Mouse (Mus musculus) CH12.LX (cell line): ENCODE data around the gene B230217C12Rik.

Source experiments
- E2F4 ChIP-seq: IDR thresholded peaks from 2 replicates; pipeline ENCODE4 v1.6.1; 2011; ENCODE audit warnings: low read depth, low read length, improper control_type of control experiment; ENCODE audit not compliant: insufficient replicate concordance
- EP300 ChIP-seq: IDR thresholded peaks from 2 replicates; pipeline ENCODE4 v1.6.1; 2011; ENCODE audit warnings: low read length, improper control_type of control experiment
- JUND ChIP-seq: conservative IDR thresholded peaks from 2 replicates; pipeline ENCODE4 v1.6.1; 2011; ENCODE audit warnings: low read depth, low read length, improper control_type of control experiment
- MAX ChIP-seq: IDR thresholded peaks from 2 replicates; pipeline ENCODE4 v1.6.1; 2011; ENCODE audit warnings: low read length, improper control_type of control experiment
- POLR2A ChIP-seq: IDR thresholded peaks from 2 replicates; pipeline ENCODE4 v1.6.1; 2011; ENCODE audit warnings: low read depth, mild to moderate bottlenecking, improper control_type of control experiment, low read length
- USF1 ChIP-seq: IDR thresholded peaks from 2 replicates; pipeline ENCODE4 v1.6.1; 2014; ENCODE audit warnings: low read depth, mild to moderate bottlenecking, inconsistent platforms, low read length, improper control_type of control experiment

- TF ChIP-seq POLR2A: no peak
- TF ChIP-seq E2F4: no peak
- no peak for TF ChIP-seq MAX
- no peak for TF ChIP-seq EP300
- TF ChIP-seq JUND: no peak
- TF ChIP-seq USF1: no peak
Measured at GRCm38 (mm10) chr11:97885296-97885915, 44.8 kb downstream of the B230217C12Rik start.
